Mouse (Mus musculus) CH12.LX (cell line): ENCODE measurements around the gene Susd3.

ENCODE experiments used
- CHD1 ChIP-seq: IDR thresholded peaks from 2 replicates; pipeline ENCODE4 v1.6.1; 2012; ENCODE audit warnings: low read depth, low read length, improper control_type of control experiment, inconsistent platforms
- CTCF ChIP-seq, 2 experiments: IDR thresholded peaks in 1 of 2; conservative IDR thresholded peaks in 1 of 2; 2 replicates each; pipeline ENCODE4 v1.5.1; 2011 to 2012; ENCODE audit warnings: low read depth in 2 of 2, low read length in 2 of 2, improper control_type of control experiment in 1 of 2, inconsistent platforms in 1 of 2, mild to moderate bottlenecking in 1 of 2, moderate library complexity in 1 of 2
- ELF1 ChIP-seq: IDR thresholded peaks from 2 replicates; pipeline ENCODE4 v1.6.1; 2014; ENCODE audit warnings: low read depth, mild to moderate bottlenecking, inconsistent platforms, low read length, improper control_type of control experiment
- EP300 ChIP-seq: IDR thresholded peaks from 2 replicates; pipeline ENCODE4 v1.6.1; 2011; ENCODE audit warnings: low read length, improper control_type of control experiment
- GABPA ChIP-seq: IDR thresholded peaks from 2 replicates; pipeline ENCODE4 v1.6.1; 2012; ENCODE audit warnings: low read depth, low read length, improper control_type of control experiment, inconsistent platforms; ENCODE audit not compliant: insufficient replicate concordance
- HCFC1 ChIP-seq: IDR thresholded peaks from 2 replicates; pipeline ENCODE4 v1.6.1; 2012; ENCODE audit warnings: low read depth, mild to moderate bottlenecking, inconsistent platforms, low read length, improper control_type of control experiment
- JUND ChIP-seq: conservative IDR thresholded peaks from 2 replicates; pipeline ENCODE4 v1.6.1; 2011; ENCODE audit warnings: low read depth, low read length, improper control_type of control experiment
- MAFK ChIP-seq: IDR thresholded peaks from 2 replicates; pipeline ENCODE4 v1.6.1; 2011; ENCODE audit warnings: low read length, improper control_type of control experiment; ENCODE audit not compliant: insufficient replicate concordance
- MAX ChIP-seq: IDR thresholded peaks from 2 replicates; pipeline ENCODE4 v1.6.1; 2011; ENCODE audit warnings: low read length, improper control_type of control experiment
- POLR2A ChIP-seq: IDR thresholded peaks from 2 replicates; pipeline ENCODE4 v1.6.1; 2011; ENCODE audit warnings: low read depth, mild to moderate bottlenecking, improper control_type of control experiment, low read length
- USF1 ChIP-seq: IDR thresholded peaks from 2 replicates; pipeline ENCODE4 v1.6.1; 2014; ENCODE audit warnings: low read depth, mild to moderate bottlenecking, inconsistent platforms, low read length, improper control_type of control experiment
- ZC3H11A ChIP-seq: IDR thresholded peaks from 2 replicates; pipeline ENCODE4 v1.6.1; 2012; ENCODE audit warnings: low read depth, mild to moderate bottlenecking, inconsistent platforms, low read length, improper control_type of control experiment
- ZKSCAN1 ChIP-seq: IDR thresholded peaks from 2 replicates; pipeline ENCODE4 v1.6.1; 2012; ENCODE audit warnings: low read depth, inconsistent platforms, low read length, improper control_type of control experiment, borderline replicate concordance

DNA sequence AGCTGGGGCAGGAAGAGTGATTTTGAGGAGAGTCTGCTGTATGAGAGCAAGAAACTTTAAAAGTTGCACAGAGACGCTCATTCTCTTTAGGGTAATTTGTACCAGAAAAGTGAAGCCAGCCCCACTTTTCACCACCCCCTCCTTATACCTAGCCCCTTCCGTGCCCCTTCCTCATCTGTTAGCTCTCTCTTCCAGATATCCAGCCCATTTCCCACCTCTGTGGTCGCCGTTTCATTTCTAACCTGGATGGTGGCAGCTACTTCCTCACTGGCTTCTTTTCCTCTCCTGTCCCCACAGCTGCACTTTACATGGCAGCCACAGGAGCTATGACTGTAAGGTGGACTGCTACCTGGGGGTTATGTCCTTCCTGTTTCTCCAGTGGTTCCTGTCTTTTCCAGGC is 29.1 kb downstream of the Susd3 start:
- TF ChIP-seq GABPA (no peak), CTCF (conservative IDR thresholded peaks at IDR 0.05 in 1 of 2, IDR thresholded peaks at IDR 0.05 in 1 of 2; ENCODE audit: low read depth in 2 of 2, low read length in 2 of 2) (no peak), EP300 (no peak), POLR2A (no peak), MAFK (no peak), JUND (no peak), MAX (no peak), ZC3H11A (no peak), ELF1 (no peak), ZKSCAN1 (no peak), CHD1 (no peak), HCFC1 (no peak), USF1 (no peak)
